Mouse (Mus musculus) lung, postnatal 14 days (tissue): ENCODE measurements around the gene Tma16.

Experiments
- DNase-seq: peaks from one replicate; pipeline ENCODE4 v3.0.0; 2021

The Tma16 gene

DNA sequence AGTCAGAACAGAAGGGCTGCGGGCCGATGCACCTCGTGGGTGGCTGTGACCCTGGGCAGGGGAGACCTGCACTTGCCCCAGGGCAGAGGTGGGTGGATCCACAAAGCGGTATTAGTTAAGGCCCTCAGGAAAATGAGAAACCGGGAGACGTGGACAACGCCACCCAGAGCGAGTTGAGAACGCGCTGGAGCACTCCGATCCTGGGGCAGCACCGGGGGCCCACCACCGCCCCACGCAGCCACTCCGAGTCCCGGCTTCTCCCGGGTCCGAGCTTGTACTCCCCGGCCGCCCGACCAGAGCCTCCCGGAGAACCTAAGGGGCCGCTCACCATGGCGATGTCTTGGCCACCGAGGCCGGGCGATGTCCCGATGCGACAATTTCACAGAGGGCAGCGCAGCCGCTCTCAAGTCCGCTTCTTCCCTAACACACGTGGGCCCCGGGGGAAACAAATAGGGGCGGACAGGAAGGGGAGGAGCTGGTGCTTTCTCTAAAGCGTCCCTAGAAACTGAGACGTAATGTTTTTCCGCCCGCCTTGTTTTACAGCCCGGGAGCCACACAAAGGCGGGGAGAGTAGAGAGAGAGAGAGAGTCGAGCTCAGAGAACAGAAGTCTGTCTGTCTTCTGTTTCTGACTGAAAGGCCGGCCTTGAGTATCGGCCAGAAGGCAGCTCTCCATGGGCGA lies at the start of gene Tma16:
Tma16 (minus strand) TSS at position 447 of the 680 bp plus-strand sequence.
- DNase-seq = peak; percentile 79

DNA sequence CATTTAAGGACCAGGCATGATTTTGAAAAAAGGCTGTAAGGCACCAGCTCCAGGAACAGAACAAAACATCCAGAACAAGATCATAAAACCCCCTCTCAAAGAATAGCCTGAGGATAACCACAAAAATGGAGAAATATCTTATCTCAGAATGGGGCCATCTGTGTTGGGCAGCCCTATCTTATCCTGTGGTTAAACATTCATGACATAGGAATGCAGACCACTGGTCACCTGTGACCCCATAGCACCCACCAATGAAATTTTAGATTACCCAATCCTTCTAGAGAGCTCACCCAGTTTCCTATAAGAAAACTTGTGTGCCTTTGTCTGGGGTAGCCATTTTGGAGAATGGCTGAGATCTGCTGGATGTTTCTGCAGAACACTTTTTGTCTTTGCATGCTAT lies 34.2 kb upstream of the Tma16 start:
- DNase-seq = no peak

DNA sequence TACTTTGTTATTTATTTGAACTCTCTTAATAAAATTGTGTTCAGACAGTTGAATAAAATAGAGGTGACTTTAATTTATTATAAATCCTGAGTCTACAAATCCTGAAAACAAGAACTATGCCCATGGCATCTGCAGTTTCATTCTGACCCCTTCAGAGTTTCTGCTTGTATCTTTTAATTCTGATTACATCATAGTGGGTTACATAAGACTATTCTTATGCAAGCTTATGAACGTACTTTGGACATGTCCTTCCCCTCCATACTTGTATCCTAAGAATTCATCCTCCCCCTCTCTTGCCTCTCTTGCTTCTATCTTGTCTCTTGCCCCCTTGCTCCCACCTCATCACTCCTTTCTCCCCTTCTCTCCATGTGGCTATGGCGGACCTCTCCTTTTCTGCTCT lies 32.8 kb upstream of the Tma16 start:
- no peak for DNase-seq

DNA sequence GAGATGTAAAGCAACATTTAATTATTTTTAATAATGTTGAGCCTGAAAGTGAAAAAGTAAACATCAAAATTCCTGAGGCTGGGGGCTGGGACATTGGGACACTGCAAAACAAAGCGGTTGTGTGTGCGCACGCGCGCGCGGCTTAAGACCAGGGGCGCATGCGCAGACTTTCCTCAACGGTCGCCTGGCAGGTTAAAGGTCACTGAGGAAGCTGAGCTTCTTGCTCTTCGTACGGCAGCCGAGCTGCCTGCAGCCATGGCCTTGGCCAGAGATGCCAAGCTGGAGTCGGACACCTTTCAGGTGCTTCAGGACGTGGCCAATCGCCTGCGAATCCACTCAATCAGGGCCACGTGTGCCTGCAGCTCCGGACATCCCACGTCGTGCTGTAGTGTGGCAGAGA lies 25.2 kb upstream of the Tma16 start, which contains the start of gene Tktl2:
Tktl2 (plus strand) TSS at position 220 of the 400 bp plus-strand sequence.
- DNase-seq = no peak

DNA sequence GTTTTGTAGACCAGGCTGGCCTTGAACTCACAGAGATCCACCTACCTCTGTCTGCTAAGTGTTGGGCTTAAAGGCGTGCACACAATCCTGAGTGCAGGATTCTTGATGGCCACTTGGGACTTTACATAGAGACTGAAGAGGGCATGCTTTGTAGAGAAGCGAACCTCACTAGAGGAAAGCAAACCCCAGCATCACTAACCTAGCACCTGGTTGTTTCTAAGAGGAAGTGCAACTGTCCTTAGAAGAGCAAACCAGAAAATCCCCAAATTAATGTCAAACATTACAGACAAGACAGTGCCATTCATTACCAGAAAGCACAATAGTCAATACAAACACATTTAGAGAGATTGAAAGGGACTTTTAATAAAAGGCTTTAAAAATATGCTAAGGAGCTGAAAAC lies 17.1 kb upstream of the Tma16 start:
- no peak for DNase-seq

DNA sequence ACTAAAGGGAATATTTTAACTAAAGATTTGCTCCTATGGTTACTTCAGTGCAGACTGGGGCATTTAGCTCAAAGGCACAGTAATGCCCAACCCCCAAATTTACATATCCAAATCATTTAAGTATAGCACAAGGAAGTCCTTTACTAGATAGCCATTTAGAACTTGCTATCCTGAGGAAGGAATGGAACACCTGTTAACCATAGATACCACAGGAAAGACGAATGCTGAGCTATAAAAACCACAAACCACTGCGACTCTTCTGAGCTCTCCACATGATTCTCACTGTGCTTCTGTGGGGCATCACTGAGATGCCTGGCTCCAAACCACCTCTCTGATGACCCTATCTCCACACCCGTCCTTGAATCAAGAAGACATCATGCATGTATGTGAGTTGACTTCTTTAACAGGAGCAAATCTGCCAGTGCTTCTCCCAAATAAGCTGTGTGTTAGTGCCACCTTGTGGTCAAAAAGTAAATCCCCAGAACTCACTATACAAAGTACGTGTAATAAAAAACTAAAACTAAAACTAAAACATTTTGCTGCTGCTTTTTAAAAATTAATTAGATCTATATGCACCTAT lies 10.8 kb upstream of the Tma16 start:
- DNase-seq = peak; percentile 29

DNA sequence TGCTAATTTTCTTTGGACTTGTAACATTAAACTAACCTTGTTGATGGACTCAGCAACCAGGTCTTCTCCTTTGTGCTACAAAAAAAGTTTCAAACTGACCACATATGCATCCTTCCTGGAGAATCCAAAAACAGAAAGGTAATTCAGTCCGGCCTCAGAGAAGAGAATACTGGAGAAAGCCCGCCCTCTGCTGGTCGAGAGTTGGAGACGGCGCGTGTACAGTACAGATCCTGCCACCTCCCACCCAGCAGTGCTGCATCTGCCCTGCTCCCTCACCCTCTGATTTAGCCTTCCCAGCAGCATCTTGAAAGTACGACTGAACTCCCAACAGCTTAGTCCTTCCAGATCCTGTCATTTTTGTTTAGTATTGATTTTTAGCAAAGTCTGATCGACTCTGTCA lies 9.4 kb upstream of the Tma16 start:
- DNase-seq = peak; percentile 82

DNA sequence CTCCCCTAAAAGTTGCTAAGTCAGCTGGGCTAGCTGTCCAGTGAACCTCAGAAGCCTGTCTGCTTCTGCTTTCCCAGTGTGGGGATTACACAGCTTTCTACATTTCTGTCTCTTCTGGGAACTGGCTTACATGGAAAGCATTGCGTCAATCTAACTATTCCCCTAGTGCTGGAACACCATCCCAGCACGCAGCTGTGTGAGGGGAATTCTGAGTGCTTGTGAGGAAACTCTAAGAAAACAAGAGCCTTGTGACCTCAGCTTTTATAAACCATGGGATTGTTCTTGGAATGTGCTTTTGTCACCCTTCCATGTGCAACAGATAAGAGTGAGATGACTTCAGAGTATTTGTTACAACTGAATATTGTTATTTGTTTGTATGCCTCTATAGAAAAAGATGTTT lies 8.2 kb upstream of the Tma16 start:
- no peak for DNase-seq

DNA sequence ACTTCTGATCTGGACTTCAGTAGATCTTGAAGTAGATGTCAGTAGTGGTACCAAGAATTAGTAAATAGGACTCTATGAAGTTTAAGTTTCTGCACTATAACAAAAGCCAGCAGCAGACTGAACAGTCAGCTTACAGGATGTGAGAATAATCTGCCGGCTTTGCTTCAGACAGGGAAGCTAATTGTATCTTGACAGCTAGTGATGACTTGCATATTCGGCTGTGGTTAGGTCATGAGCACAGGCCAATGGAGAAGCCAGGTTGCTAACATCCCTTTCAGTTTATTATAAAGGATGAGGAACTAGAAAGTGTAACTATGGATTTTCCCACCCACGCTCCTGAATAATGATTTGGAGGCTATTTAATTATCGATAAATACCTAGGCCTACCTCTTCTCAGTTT lies 4.3 kb upstream of the Tma16 start:
- DNase-seq = no peak

DNA sequence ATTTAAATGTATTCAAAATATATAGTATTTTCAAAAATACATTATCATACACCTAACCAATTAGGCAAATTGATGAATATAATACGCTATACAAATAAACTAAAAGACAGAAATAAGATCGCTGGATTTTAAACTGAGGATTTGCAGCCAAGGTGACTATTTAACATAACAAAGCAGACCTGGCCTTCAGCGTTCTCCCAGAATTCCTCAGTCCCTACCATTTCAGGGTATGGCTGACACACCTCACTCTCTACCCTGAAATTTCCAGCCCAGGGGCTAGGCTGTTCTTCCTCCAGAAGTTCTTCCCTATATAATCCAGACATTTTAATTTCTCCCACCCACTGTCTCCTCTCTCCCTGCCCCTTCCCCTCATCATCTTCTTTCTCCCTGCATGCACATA lies 2.2 kb upstream of the Tma16 start:
- no peak for DNase-seq

DNA sequence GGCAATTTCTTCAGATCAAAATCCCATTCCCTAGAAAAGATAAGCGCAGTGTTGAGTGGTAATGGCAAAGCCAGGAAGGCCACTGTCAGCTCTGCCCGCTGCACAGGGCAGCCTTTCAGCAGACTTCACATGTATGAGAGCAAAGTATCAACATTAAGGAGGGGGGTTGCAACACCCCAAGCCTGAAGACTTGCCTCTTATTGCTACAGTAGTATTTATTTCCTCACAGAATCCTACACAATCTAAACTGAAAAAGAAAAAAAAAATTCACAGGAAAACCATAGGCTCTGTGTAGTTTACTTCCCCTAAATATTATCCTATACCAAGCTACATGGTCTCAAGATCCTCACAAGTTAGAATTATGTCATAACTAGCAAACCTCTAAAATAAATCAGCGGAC lies 9.4 kb downstream of the Tma16 start:
- no peak for DNase-seq

DNA sequence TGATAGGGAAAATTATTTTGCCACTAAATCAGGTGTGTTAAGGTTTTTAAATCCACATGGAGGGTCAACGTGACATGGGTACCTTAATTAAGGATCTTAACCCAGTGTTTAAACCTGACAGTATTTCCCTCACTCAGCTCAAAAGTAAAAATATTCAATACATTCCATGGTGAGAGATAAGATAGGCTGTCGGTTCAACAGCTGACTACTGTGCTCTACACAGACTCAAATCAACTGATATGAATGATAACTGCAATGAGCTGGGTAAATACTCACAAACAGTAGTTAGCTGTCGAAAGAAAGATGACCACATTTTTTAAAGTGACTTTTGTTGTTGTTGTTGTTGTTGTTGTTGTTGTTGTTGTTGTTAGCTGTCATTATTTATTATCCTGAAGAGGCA lies 16.5 kb downstream of the Tma16 start:
- no peak for DNase-seq

DNA sequence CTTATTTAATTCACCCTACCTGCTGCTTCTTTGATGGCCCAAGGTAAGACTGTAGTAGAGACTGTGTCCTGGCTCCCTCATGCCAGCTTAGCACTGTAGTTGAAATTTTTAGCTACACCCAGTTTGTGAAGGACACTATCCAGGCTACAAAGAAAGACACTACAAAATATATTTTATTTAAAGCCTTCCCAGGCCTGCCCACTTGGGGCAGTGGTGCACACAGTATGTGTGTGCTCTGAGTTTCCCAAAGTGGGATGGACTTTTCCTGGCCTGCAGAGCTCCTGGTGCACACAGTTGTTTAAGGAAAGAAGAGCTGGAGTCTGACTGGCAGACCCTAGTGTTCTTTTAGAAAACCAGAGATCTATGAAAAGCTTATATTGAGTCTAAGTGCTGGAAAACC lies 29.3 kb downstream of the Tma16 start:
- no peak for DNase-seq

DNA sequence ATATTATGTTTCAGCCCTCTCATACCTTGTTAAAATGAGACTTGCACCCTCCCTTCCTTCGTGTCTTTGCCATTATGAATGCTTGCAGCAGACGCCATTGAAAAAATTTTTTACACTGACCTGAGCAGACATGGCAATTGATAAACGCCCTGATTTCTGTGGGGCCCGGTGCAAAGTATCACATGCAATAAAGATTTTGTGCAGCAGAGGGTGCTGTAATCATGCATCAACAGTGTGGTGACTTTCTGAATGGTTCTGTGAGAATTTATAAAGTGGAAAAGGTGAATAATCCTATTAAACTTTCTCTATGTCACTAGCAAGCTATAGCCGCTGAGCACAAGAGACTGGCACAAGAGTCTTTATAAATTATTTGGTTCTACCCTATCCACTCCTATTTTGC lies 35.6 kb downstream of the Tma16 start:
- peak; percentile 39 for DNase-seq

DNA sequence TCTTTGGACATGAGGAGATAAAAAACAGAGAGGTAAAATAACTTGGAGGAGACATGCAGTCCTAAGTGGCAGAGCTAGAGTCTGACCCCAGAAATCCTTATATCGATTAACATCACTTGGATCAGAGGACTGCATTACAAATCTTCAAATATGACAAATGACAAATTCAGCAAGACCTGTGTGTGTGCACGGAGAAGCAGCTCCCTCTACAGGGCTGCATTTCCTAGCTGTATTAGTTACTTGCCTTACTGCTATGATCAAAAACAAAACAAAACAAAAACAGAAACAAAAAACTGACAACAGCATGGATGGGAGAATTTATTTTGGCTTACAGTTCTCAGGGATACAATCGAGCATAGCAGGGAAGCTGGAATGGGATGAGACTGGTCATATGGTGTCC lies 41.0 kb downstream of the Tma16 start:
- no peak for DNase-seq

DNA sequence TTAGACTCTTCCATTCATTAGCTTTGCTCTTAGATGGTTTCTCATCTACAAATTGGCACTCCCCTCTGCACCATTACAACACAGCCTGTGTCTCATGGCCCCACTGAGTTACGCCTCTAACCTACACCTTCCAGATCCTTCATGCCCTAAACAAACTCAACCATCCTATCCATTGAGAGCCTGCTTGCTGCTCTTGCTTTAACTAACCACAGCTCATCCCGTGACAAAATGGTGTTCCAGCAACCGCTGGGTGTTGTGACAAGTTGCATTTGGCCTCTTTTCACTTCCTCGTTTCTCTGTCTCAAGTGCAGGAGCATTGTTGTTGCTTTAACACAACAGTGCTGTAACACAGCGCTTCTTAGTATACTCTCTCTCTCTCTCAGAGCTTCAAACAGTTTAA lies 42.2 kb downstream of the Tma16 start:
- DNase-seq = no peak

DNA sequence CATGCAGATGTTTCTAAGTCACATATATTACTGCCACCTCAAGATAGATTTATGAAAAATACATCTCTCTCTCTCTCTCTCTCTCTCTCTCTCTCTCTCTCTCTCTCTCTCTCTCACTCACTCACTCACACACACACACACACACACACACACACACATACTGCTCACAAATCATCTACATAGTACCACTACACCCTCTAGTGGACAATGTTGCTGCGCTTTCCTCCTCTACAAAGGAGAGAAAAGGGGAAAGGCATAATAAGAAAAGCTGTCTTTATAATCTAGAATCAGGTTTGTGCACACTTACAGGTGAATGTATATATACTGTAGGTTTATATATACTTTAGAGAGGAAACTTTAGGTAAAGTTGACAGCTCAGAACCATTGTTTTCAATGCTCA lies 43.6 kb downstream of the Tma16 start:
- DNase-seq = peak; percentile 7

DNA sequence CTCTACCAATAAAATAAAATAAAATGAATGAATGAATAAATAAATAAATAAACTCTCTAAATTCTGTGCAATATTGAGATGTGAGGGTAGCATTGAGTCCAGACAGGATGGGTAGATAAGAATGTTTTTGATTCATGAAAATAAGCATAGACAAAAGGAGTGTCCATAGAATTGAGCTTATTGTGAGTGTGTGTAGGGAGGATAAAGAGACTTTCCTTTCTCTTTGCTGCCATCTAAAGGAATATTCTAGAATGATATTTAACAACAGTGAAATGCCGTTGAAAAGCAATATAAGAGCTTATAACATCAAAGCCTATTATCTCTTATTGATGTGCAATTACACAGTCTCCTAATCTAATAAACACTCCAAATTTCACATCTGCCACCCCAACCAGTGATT lies 45.2 kb downstream of the Tma16 start:
- DNase-seq = no peak

DNA sequence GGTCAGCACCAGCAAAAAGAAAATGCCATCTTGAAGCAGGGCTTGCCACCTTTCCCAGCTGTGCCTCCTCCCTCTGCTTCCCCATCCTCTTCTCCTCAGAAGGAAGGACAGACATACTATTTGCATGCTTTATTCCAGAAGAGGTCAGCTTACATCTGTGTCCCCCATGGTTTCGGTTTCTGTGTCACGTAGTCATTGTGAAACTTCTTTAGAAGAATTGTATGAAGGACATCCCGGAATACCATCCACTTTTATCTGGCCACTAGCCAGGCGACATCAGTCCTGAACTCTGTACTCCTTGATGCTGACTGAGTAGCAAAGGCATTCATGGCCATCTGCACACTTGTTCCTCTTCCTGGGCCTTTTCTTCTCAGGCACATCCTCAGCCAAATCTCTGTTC lies 47.9 kb downstream of the Tma16 start:
- no peak for DNase-seq

DNA sequence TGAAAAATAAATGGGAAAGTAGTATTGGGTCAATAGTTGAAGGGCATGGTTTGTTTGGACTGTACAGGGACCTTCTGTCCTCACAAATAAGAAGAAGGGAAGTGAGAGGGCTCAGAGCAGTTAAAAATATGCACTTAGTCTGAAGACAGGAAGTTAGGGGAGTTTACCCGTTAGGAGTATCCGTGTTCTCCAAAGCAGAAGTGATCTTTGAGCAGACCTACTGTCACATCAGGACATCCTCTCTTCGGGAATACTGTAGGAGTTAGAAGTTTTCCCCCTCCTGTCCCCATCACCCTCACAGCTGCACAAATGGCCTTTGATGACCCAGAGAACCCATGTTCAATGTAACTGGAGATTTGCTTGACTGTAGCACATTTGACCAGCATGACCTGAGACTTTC lies 48.4 kb downstream of the Tma16 start:
- no peak for DNase-seq

DNA sequence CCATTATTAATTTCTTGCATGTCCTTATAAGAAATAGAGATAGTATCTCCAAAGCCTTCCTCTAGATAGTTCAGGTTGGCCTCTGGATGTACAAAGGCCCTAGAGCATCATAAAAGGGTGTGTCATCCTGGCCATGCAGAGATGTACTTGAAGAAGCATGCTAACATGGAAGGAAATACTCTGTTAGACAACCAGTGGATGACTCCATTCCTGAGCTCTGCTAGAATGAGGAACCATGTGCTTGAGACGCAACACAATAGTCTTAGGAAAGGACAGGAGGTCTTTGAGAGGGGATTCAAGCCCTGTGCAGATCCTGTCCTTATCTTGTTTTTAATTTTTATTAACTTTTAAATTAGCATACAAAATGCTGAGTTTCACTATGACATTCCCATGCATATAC lies 49.5 kb downstream of the Tma16 start:
- DNase-seq = no peak

DNA sequence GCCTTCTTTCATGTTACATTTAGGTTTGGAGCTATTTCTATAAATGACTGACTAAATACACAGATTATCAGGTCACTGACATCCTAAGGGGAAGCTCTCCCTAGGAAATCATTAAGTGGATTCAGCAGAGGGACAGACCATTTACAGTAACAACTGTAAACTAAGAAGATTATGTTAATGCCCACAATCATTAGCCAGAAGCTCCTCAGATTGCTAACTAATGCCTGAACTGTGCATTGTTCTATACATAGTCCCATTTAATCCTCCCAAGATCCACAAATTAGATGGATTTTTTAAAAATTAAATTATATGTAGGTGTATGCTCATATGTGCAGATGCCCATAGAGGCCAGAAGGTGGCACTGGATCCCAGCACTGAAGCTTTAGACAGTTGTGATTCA lies 52.8 kb downstream of the Tma16 start:
- DNase-seq = no peak

DNA sequence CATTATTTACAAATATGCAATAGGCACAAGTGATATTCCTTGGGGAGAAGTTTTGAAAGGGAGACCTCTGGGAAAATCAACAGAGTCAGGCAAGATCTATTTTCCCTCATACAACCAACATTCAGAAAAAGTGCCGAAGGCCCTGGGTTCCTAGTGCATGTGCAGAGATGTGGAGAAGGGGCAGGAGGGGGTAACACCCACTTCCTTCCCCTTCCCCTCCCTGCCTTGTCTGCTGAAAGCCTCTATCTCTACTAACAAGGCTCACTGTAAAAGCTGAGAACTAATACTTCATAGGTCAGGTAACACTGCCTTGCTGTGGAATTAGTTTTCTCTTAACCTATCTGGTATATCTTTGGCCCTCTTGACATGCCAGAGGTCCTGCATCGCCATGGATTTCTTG lies 55.7 kb downstream of the Tma16 start:
- DNase-seq = no peak
